Mouse (Mus musculus) embryo, embryonic 10 days (tissue): Measurements from ENCODE around the gene Cwc27.

Experiments
- DNase-seq: peaks from one replicate; pipeline ENCODE4 v3.0.0-alpha.2; 2015; ENCODE audit warnings: low spot score

Gene Cwc27

GRCm38 (mm10) chr13:104611296-104611695 lies 205.6 kb downstream of the Cwc27 start:
- DNase-seq = no peak

DNA sequence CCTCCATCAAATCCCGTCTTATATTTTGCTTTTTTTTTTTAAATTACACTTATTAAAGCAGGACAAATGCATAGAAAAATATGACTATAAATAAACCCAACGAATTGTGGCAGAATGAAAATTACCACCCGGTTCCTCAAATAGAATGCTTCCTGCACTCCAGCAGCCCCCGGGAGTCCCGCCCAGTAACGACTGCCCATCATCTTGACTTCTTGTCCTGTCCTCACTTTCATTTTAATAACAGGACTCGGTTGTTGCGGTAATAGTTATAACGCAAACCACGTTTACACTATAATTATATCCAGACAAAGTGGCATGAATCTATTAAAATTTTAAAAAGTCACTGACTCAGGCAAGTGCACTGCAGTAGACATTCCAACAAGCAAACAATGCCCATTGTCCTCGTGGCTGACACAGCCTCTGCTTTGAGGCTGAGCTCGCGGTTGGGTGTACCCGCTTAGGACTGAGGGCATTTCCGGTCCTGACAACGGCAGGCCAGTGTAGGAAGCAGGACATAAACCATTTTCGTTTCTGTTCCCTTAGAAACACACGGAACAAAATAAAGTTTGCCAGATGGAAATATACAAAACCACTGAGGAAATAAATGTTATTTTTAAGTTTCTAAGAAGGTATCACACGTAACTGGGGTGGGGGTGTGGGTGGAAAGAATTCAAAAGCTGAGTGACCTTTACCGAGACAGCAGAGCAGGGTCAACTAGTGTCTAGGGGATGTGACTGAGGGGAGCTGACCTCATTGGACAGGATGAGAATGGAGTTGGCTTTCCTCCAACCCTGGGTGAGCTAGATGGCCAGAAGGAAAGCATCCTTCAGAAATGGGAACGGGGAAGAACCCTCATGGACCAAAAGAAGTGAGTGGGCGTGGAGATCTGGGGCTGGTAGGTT lies 206.5 kb downstream of the Cwc27 start:
- DNase-seq = no peak

DNA sequence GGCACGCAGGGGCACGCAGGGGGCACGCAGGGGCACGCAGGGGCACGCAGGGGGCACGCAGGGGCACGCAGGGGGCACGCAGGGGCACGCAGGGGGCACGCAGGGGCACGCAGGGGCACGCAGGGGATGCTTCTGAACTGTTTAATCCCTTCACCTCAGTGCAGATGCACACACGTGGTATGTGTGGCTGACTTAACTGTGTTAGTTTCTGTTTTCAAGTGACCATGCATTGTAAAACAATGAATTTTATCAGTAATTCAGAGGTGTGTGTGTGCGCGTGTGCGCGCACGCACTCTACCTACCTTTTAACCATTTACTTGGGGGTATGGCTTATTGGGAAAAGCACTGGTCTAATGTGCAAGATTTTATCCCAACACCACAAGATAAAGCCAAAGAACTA lies 208.4 kb downstream of the Cwc27 start:
- DNase-seq = no peak

GRCm38 (mm10) chr13:104606786-104607580 lies 210.0 kb downstream of the Cwc27 start:
- DNase-seq = no peak

DNA sequence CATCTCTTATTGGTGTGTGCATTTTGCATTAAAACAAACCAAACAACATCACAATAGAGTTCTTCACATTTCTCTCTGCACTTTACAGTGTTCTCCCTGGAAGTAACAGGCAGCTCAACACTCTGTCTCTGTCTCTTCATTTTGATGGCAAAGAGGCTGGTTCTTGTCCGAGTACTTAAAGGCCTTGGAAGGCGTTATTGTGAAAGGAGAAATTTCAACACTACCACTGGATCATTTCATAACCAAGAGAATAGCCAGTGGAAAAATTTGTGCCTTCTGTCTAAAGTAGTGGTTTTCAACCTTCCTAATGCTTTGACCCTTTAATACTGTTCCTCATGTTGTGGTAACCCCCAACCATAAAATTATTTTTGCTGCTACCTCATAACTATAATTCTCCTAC lies 211.8 kb downstream of the Cwc27 start:
- no peak for DNase-seq

DNA sequence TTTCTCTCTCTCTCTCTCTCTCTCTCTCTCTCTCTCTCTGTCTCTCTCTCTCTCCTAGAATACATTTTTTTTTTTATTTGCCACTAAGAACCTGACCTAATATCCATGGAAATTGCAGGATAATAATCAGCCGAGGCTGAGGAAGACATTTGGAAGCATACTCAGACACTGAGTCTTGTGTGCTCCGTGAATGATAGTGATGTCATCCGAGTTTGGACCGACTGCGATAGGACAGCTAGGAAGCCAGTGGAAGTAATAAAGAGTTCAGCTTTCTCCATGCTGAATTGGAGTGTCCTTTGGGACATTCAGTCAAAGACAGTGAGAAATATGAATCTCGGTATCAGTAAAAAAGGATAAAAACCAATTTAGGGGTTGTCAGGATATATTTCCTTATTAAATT lies 214.7 kb downstream of the Cwc27 start:
- no peak for DNase-seq

GRCm38 (mm10) chr13:104601783-104602182 lies 215.2 kb downstream of the Cwc27 start:
- no peak for DNase-seq

- DNase-seq = no peak
Measured at GRCm38 (mm10) chr13:104596199-104596598, 220.7 kb downstream of the Cwc27 start.

DNA sequence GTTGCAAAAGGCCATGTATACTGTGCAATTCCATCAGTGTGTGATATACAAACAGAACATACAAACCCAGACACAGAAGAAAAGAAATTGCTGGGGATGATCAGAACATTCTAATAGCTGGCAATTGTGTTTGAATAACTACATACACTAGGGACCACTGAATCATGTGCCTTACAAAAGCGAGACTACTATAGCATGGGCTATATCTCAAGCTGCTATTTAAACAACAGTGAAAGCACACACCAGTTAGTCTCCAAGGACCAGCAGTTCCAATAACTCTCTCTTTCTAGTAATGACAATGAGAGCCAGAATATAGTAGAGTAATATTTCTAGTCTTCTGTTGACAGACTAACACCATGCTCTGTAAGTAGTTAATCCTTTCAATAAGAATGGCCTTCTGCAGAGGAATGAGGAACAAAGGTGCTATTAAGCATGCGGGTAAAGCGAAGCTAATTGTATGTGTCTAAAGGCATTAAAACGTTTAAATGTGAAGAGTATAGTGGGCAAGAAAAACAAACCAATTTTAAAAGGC lies 222.1 kb downstream of the Cwc27 start:
- DNase-seq = no peak

DNA sequence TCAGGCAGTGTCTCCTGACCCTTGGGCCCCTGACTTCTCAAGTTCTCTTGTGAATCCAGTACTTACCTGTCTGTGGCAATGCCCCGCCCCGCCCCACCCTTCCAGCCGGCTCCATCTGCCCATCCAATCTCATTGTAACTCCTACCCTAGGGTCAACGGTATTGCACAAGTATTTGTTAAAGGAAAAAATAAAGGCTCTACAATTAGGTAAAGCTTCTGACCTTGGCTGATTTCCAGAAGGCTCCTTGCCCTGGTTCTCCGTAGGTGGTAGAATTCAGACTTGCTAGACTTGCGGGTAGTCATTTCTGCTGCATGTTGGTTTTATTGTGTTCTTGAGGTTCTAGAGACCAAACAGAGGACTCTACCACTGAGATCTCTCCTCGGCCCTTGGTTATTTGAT lies 226.0 kb downstream of the Cwc27 start:
- no peak for DNase-seq

DNA sequence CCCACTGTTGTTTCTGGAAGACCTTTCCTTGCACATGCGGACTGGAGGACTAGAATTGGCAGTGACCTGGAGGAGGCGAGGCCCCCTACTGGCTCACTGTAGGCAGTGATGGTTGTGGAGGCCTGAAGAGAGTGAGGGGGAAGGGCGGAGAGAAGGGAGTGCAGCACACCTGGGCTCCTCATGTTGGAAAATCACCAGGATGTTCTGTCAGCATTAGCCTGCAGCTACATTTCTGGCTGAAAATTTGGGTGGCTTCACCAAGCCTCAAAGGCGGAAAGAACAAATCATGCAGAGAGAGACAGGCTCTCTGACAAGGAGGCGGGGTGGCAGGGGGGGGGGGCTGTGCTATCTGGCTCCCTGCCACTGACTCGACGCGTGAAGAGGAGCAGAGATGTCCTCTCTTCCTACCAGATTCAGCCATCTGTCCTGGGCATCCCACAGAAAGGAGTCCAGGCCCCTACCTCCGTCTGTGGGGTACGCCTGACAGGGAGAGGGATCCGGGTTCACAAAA lies 226.8 kb downstream of the Cwc27 start:
- peak; percentile 39 for DNase-seq

GRCm38 (mm10) chr13:104588383-104588782 lies 228.6 kb downstream of the Cwc27 start:
- DNase-seq = no peak
